Mouse (Mus musculus) midbrain, postnatal 0 days (tissue): ENCODE measurements around the gene Dock3. TPM values are rescaled to one million over a fixed set of nuclear protein-coding genes. Genes with fewer than 3 reads are reported as not detected.

Experiments
- ATAC-seq: fragments of 200-750 bp; cut with Nextera tagmentation; 2 replicates; pipeline ENCODE4 v1.8.0; 2017; ENCODE audit warnings: moderate number of reproducible peaks, mild to moderate bottlenecking, moderate TSS enrichment, moderate library complexity; ENCODE audit not compliant: low FRiP score
- DNase-seq: peaks from one replicate; pipeline ENCODE4 v3.0.0-alpha.2; 2015; ENCODE audit warnings: low spot score
- H3K27ac ChIP-seq: fragments of 300-500 bp; sonication (generic); 2 replicates; pipeline ENCODE4 v1.5.1; 2014; ENCODE audit warnings: low read depth, mild to moderate bottlenecking, low read length, mixed read lengths
- H3K27me3 ChIP-seq: fragments of 300-500 bp; sonication (generic); 2 replicates; pipeline ENCODE4 v1.6.1; 2014; ENCODE audit warnings: low read length, control low read depth, mixed read lengths; ENCODE audit not compliant: insufficient read depth
- H3K36me3 ChIP-seq: fragments of 300-500 bp; sonication (generic); 2 replicates; pipeline ENCODE4 v1.6.1; 2014; ENCODE audit warnings: low read length, control low read depth, mixed read lengths; ENCODE audit not compliant: insufficient read depth
- H3K4me1 ChIP-seq: fragments of 300-500 bp; sonication (generic); 2 replicates; pipeline ENCODE4 v1.6.1; 2014; ENCODE audit warnings: mild to moderate bottlenecking, control low read depth, antibody characterized with exemption, low read length, mixed read lengths; ENCODE audit not compliant: insufficient read depth
- H3K4me2 ChIP-seq: fragments of 300-500 bp; sonication (generic); 2 replicates; pipeline ENCODE4 v1.6.1; 2014; ENCODE audit warnings: low read depth, mild to moderate bottlenecking, low read length, mixed read lengths; ENCODE audit not compliant: poor library complexity, severe bottlenecking
- H3K4me3 ChIP-seq: fragments of 300-500 bp; sonication (generic); 2 replicates; pipeline ENCODE4 v1.5.1; 2014; ENCODE audit warnings: low read depth, mild to moderate bottlenecking, low read length, moderate library complexity
- H3K9ac ChIP-seq: fragments of 300-500 bp; sonication (generic); replicated peaks from 2 replicates; pipeline ENCODE4 v1.6.1; 2014; ENCODE audit warnings: mild to moderate bottlenecking, low read length, moderate library complexity, mixed read lengths; ENCODE audit not compliant: poor library complexity, severe bottlenecking
- H3K9me3 ChIP-seq: fragments of 300-500 bp; sonication (generic); 2 replicates; pipeline ENCODE4 v1.6.1; 2016; ENCODE audit warnings: low read length, control low read depth
- CTCF ChIP-seq: IDR thresholded peaks from 2 replicates; pipeline ENCODE4 v1.5.1; 2016; ENCODE audit warnings: antibody characterized with exemption, mild to moderate bottlenecking
- WGBS: fragments of 180-500 bp; shearing (Covaris S2); extraction: QIAGEN DNeasy Blood & Tissue Kit; methylation state at CpG from one replicate; pipeline ENCODE4 v1.1.7; 2014; 5-methylcytosine and 5-hydroxymethylcytosine counted together
- polyA plus RNA-seq: library from polyadenylated mRNA; unstranded; fragments of >200 nt; fragmentation: Nextera tagmentation; extraction: Ambion mirVana; gene quantifications from 2 replicates; pipeline ENCODE4 v1.2.1, GENCODE M21; 2015
- total RNA-seq: library from RNA; depleted of rRNA; stranded (reverse); fragments of >200 nt; gene quantifications from 2 replicates; pipeline ENCODE4 v1.2.3, GENCODE M21; 2014

Dock3 gene
- total and polyA plus RNA-seq, 2 experiments from 2014 or later: 17.7 to 56.3 TPM

DNA sequence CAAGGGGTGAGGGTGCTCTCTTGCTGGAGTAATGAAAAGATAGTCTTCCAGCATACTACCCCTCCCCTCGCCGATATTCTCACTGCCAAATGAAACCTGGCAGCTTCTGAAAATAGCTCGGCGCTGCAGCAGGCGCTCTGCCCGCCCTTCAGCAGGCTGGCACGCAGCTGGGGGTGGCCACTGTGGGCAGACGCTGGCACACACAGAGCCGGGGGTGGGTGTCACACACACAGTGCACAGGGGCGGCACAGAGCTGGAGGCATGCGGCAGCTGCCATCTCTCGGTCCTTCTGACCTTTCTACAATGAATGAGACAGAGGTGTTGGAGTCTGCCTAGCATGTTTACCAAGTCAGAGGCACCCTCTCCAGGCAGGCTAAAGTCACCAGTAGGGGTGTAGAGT, 22.8 kb upstream of the Dock3 start:
- DNase-seq (peak; percentile 83), ATAC-seq (peak; percentile 78)
- Histone ChIP-seq H3K4me2 (peak overlapping the region; percentile 21; the same call in 1 of the 2 replicates), H3K36me3 (no peaks in the 10 kb centered on the region), H3K4me3 (no peak overlapping the region), H3K27ac (peak overlapping the region; percentile 55; the same call in 1 of the 2 replicates), H3K4me1 (peaks cover 13% of the 10 kb centered on the region; the same call in 1 of the 2 replicates), H3K9ac (no peak overlapping the region), H3K9me3 (no peaks in the 10 kb centered on the region), H3K27me3 (no peaks in the 10 kb centered on the region)
- 54% methylated on average over 12 of the region's 12 CpGs for whole genome bisulfite sequencing
- no peak for TF ChIP-seq CTCF

GRCm38 (mm10) chr9:107252164-107252563, 20.5 kb upstream of the Dock3 start:
- Histone ChIP-seq H3K27ac (peak overlapping the region; percentile 65), H3K9me3 (no peaks in the 10 kb centered on the region), H3K27me3 (no peaks in the 10 kb centered on the region), H3K36me3 (no peaks in the 10 kb centered on the region), H3K4me2 (no peak overlapping the region), H3K4me3 (no peak overlapping the region), H3K9ac (no peak overlapping the region), H3K4me1 (peaks cover 13% of the 10 kb centered on the region; the same call in 1 of the 2 replicates)
- 12% methylated on average over 5 of the region's 5 CpGs for WGBS
- DNase-seq: peak; percentile 80
- ATAC-seq: peak; percentile 71; the same call in 1 of the 2 replicates
- no peak for TF ChIP-seq CTCF

DNA sequence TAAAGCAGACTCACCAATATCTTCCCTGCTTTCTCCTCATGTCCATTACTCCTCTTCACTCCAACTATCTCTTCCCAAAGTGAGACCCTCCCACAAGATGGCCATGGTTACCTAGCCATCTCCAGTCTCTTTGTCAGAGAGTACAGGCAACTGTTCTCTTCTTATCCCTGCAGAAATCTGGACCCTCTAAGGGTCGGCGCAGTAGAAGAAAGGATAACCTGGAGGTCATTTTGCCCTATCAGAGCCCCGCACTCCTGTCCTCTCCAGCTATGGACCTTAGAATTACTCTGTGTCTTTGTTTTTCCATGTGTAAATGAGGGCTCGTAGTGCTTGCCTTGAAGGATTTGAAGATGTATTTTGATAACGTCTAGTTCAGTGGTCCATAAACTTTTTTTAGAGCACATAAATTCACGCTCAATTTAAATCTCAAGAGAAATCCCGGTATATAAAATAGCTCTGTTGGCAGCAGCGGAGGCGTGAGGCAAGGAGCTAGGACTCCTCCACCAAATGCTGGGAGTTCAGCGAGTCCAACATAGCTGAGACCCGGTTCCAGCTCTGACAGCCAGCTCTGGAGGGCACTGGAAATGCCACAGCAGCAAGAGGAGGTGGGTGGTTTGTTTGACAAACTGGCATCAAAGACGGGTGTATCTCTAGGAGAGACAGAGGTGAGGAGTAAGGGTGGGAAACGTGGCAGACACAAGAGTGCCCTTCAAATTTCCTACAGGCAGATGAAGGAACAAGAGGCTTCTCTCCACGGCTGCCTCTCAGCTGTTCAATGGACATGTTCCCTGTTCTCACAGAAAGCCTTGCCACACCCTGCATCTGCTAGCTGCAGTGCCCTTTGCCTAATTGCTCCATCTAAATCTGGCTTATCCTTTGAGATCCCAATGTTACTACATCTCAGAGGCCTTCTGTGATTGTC, 19.0 kb upstream of the Dock3 start:
- no peak for DNase-seq
- Histone ChIP-seq H3K4me2 (no peak overlapping the region), H3K27ac (no peak overlapping the region), H3K4me1 (peaks cover 11% of the 10 kb centered on the region; the same call in 1 of the 2 replicates), H3K4me3 (no peak overlapping the region), H3K27me3 (no peaks in the 10 kb centered on the region), H3K9me3 (no peaks in the 10 kb centered on the region), H3K36me3 (no peaks in the 10 kb centered on the region), H3K9ac (no peak overlapping the region)
- 83% methylated on average over 14 of the region's 14 CpGs for WGBS
- no peak for ATAC-seq
- TF ChIP-seq CTCF: no peak

DNA sequence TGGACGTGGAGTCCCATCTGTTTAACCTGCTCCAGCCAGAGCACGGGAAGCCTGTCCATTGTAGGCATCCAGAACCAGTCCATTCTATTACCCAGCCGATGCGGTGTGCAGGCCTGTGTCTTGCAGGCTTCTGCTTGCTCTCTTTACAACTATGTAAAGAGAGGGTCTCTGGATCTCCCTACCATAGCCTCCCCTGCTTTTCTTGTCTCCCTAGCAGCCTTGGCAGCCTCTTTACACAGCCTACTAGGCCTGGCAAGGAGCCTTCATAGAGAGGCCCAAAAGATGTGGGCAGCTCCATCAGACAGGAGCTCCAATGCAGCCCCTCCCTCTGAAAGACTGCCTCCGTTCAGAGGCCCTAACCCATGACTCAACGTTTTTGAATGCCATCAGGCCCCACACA, 17.4 kb upstream of the Dock3 start:
- H3K9ac ChIP-seq: no peak overlapping the region
- DNase-seq: peak; percentile 55
- 73% methylated on average over 6 of the region's 6 CpGs for WGBS

GRCm38 (mm10) chr9:107246170-107246569, 14.5 kb upstream of the Dock3 start:
- 69% methylated on average over 4 of the region's 4 CpGs for WGBS
- no peak overlapping the region for H3K27ac ChIP-seq
- H3K4me3 ChIP-seq: no peak overlapping the region
- no peaks in the 10 kb centered on the region for H3K36me3 ChIP-seq
- DNase-seq: no peak
- no peak overlapping the region for H3K4me2 ChIP-seq
- H3K9ac ChIP-seq: no peak overlapping the region
- no peak for ATAC-seq
- no peaks in the 10 kb centered on the region for H3K9me3 ChIP-seq
- H3K4me1 ChIP-seq: no peaks in the 10 kb centered on the region
- peak; percentile 55 for TF ChIP-seq CTCF
- no peaks in the 10 kb centered on the region for H3K27me3 ChIP-seq

More for the DNA sequence above, 17.4 kb upstream of the Dock3 start:
- Histone ChIP-seq H3K36me3 (no peaks in the 10 kb centered on the region), H3K27me3 (no peaks in the 10 kb centered on the region), H3K9me3 (no peaks in the 10 kb centered on the region), H3K4me1 (peaks cover 2% of the 10 kb centered on the region; the same call in 1 of the 2 replicates), H3K27ac (no peak overlapping the region), H3K4me2 (no peak overlapping the region), H3K4me3 (no peak overlapping the region)
- TF ChIP-seq CTCF: no peak
- ATAC-seq: no peak

- H3K27me3 ChIP-seq: no peaks in the 10 kb centered on the region
These were observed 13.6 kb upstream of the Dock3 start for GRCm38 (mm10) chr9:107245311-107245710.

More at GRCm38 (mm10) chr9:107245311-107245710, 13.6 kb upstream of the Dock3 start:
- no peaks in the 10 kb centered on the region for H3K9me3 ChIP-seq
- H3K4me2 ChIP-seq: no peak overlapping the region
- ATAC-seq (no peak), DNase-seq (no peak)
- TF ChIP-seq CTCF: no peak
- no peaks in the 10 kb centered on the region for H3K36me3 ChIP-seq
- 85% methylated on average over 4 of the region's 4 CpGs for WGBS
- H3K27ac ChIP-seq: no peak overlapping the region
- no peak overlapping the region for H3K9ac ChIP-seq
- no peaks in the 10 kb centered on the region for H3K4me1 ChIP-seq
- no peak overlapping the region for H3K4me3 ChIP-seq
